Mouse (Mus musculus) neutrophil, adult 5-6 weeks (primary cell): ENCODE measurements around the gene Fam160a1. TPM values are rescaled to one million over a fixed set of nuclear protein-coding genes. Genes with fewer than 3 reads are reported as not detected.

Experiments
- ATAC-seq: fragments of 151-379, 151-347 bp; 2 replicates; pipeline ENCODE4 v1.8.0; 2017; ENCODE audit warnings: mild to moderate bottlenecking, moderate TSS enrichment; ENCODE audit not compliant: insufficient number of reproducible peaks, poor library complexity, low FRiP score, severe bottlenecking; ENCODE audit errors: extremely low read depth
- total RNA-seq: library from RNA; stranded (forward); fragments of 200-1000 nt; gene quantifications from 2 replicates; pipeline ENCODE4 v1.2.3, GENCODE M21; 2017

Gene Fam160a1
- total RNA-seq, 1 experiment from 2014 or later = 0.81 TPM

- no peak for ATAC-seq
These were observed 14.7 kb upstream of the Fam160a1 start for GRCm38 (mm10) chr3:85831785-85832184.

- ATAC-seq = no peak
These were observed 12.0 kb upstream of the Fam160a1 start for GRCm38 (mm10) chr3:85829047-85829446.

- ATAC-seq = no peak
These were observed 10.7 kb upstream of the Fam160a1 start for GRCm38 (mm10) chr3:85827815-85828214.

DNA sequence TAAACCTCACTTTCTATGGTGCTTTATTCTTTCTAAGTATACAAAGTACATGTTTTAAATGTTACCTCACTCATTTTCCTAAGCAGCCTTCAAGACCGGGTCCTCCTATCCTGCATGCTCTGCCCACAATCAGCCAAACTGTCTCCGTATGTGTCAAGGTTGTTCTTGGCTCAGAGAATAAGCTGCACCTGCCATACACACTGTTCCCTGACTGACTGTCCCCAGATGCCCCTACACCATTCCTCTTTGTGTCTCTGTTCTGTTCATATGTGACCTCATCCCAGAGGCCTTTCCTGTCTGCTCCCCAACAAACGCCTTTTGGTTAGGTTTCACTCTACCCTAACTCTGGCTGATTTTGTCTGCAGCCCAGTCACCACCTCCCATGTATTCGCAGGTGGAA, 10.2 kb upstream of the Fam160a1 start:
- ATAC-seq = no peak

GRCm38 (mm10) chr3:85820839-85821548, 3.9 kb upstream of the Fam160a1 start:
- no peak for ATAC-seq

DNA sequence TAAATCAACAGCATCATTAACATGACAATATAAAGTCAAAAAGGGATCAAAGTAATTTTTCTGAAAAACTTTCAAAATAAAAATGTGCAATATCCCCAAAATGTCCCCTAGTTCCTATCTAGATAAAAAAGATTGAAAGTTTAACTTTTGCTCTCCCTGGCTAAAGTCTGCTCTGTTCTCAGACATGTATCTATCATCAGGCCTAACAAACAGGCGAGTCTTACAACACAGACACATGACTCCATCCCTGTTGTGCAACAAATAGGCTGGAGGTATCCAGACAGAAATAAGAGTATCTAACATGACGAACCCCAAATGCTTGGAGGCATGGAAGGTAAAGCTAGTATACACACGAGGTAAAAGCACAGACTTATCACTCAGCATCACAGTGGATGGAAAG, 2.2 kb upstream of the Fam160a1 start:
- no peak for ATAC-seq

GRCm38 (mm10) chr3:85814241-85814640, 2.9 kb downstream of the Fam160a1 start:
- no peak for ATAC-seq

DNA sequence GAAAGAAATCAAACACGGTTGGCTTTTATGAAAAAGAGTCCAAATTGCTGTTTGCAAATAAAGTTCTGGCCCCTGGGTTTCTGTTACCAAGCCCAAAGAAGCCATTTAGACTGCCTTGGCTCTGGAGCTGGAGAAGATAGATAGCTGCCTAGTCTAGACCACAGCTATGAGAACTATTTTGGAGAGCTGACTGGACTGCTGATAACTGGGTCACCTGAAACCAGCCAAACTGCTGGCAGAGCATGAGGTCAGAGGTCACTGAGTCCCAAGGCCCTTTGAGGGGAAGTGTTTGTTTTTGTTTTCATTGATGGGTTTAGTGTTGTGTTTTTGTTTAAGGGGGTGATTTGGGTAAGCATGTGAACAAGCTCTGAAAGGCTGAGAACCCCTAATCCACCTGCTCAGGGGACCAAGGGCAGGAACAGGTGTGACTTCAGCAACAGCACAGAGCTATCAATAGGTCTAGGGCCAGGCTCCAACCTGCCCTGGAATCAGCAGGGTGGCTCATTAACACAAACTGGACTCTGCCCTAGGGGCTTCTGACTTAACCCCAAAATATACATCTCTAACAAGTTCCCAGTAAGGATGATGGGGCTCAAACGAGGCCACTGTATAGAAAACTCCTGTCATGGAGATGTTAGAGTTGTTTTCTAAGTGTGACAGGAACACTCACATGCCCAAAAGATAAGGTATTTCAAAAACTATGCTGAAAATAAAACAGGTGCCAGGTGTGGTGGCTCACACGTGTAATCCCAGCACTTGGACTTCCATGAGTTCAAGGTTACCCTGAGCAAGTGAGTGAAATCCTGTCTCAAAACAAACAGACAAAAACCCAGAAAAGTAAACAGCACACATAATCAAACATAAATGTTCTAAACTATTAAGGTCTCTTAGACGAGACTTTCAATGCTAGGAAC, 3.7 kb downstream of the Fam160a1 start:
- no peak for ATAC-seq

DNA sequence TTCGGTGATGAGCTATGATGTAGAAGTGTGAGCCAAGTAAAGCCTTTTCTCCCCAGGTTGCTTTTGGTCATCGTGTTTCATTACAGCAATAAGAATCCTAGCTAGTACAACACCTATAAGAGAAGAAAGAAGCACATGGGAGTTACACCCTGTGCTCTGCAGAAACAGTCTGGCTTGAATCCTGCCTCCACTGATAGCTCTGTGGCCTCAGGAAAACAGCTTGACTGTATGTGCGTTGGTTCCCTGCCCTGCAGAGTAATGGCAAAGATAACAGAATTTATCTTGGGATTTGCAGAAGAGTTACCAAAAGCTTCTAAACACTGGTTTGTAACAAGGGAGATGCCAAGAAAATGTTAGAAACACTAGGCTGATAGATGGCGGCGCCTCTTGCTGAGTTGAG, 5.1 kb downstream of the Fam160a1 start:
- ATAC-seq = no peak

GRCm38 (mm10) chr3:85793166-85793565, 23.9 kb downstream of the Fam160a1 start:
- no peak for ATAC-seq

DNA sequence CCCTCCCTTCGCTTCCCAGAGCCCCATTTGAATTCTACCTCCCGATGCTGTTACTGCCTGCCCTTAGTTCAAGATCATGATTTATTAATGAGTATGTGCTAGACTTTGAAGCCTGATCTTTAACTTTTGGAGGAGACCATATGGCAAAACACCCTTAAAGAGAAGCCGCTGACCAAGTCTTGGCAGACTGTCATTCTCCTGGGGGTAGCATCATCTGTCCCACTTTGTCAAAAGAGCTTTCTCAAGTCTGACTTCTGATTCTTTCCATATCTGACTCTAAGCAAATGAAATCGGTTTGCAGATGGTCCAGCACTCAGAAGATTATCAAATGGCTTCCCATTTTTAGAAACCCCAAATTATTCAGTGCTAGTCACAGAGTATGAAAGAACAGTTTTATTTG, 27.3 kb downstream of the Fam160a1 start:
- no peak for ATAC-seq

GRCm38 (mm10) chr3:85786501-85786900, 30.6 kb downstream of the Fam160a1 start:
- no peak for ATAC-seq

- no peak for ATAC-seq
These were observed 36.2 kb downstream of the Fam160a1 start for GRCm38 (mm10) chr3:85780906-85781305.

GRCm38 (mm10) chr3:85780332-85780731, 36.8 kb downstream of the Fam160a1 start:
- no peak for ATAC-seq

DNA sequence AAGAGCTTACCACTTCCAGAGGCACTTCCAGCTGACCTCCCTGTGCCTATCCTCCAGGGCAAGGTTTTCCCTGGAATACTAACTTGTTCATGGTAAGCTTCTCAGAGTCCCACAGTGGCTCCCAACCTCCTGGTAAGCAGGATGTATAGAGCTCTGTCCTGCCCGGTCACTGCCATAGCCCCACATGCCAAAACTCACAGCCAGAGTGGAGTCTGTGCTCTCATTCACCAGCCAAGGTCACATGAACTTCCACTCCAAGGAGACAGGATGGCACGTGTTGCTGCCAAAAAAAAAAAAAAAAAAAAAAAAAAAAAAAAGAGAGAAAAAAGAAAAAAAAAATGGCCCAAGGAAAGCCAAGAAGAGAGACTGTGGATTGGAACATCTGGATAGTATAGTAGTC, 39.2 kb downstream of the Fam160a1 start:
- ATAC-seq = no peak

GRCm38 (mm10) chr3:85777356-85777755, 39.7 kb downstream of the Fam160a1 start:
- no peak for ATAC-seq

- no peak for ATAC-seq
These were observed 40.4 kb downstream of the Fam160a1 start for GRCm38 (mm10) chr3:85776707-85777106.

DNA sequence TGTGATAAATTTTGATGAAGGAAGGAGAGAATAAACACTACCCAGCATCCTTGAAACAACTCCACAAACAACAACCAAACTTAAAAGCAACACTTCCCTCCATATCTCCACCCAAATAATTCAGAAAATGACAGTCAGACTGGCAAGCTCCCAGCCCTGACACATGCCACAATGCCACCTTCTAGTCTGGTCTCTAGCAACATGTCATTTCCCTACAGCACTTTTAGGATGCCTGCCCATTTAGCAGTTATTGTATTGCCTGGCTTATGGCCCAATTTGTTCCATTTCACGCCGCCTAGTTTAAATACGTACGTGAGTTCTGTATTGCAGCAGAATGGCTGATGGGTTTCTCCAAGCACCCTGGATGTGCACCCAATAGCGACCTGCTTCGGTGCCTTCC, 41.0 kb downstream of the Fam160a1 start:
- no peak for ATAC-seq

DNA sequence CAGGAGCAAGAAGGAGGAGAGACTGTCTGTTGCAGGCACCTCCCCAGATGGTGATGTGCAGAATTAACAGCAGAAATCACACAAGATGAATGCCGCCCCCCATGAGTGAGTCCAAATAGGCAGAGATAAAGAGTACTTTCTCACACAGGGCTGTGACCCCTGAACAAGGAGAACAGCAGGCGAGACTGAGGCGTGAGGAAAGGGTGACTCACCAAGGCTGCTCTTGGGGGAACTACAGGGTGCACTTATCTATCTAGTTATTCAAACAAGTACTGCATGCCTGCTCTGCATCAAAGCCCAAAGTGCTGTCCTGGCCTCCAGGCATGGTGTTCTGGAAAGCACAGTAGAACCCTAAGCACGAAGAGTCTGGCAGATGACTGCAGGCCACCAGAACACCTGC, 43.2 kb downstream of the Fam160a1 start:
- ATAC-seq = no peak

- ATAC-seq = no peak
These were observed 43.7 kb downstream of the Fam160a1 start for GRCm38 (mm10) chr3:85773425-85773824.
